Mouse (Mus musculus) bone marrow, adult 2 months (tissue): Measurements from ENCODE around the gene Ncf1. TPM values are rescaled to one million over a fixed set of nuclear protein-coding genes. Genes with fewer than 3 reads are reported as not detected.

ENCODE experiments used
- H3K27ac ChIP-seq: fragments of 200-500 bp; 2 replicates; pipeline ENCODE4 v1.5.1; 2012; ENCODE audit warnings: low read depth, mild to moderate bottlenecking, control low read depth, inconsistent platforms, low read length; ENCODE audit not compliant: control insufficient read depth, poor library complexity, insufficient read depth
- H3K4me1 ChIP-seq: fragments of 200-500 bp; 2 replicates; pipeline ENCODE4 v1.6.1; 2011; ENCODE audit warnings: low read length; ENCODE audit not compliant: control insufficient read depth, insufficient read depth
- H3K4me3 ChIP-seq: fragments of 200-500 bp; replicated peaks from 2 replicates; pipeline ENCODE3; 2011; ENCODE audit warnings: mild to moderate bottlenecking, low read depth, low read length, control low read depth; ENCODE audit not compliant: control insufficient read depth
- CTCF ChIP-seq: fragments of 200-500 bp; IDR thresholded peaks from 2 replicates; pipeline ENCODE4 v1.5.1; 2011; ENCODE audit warnings: low read length, control low read depth; ENCODE audit not compliant: control insufficient read depth, insufficient read depth
- POLR2A ChIP-seq: fragments of 200-500 bp; IDR thresholded peaks from 2 replicates; pipeline ENCODE4 v1.6.1; 2011; ENCODE audit warnings: low read depth, mild to moderate bottlenecking, control low read depth, low read length, borderline replicate concordance; ENCODE audit not compliant: control insufficient read depth
- WGBS: fragments of 180-500 bp; shearing (Covaris S2); methylation state at CpG from one replicate; pipeline ENCODE4 v1.1.7; 2018; 5-methylcytosine and 5-hydroxymethylcytosine counted together
- polyA plus RNA-seq: library from polyadenylated mRNA; stranded (reverse); fragments of >200 nt; gene quantifications from 2 replicates; pipeline ENCODE4 v1.2.4, GENCODE M21; 2011; ENCODE audit warnings: low replicate concordance; ENCODE audit not compliant: missing spikeins, insufficient read depth, insufficient read length

Ncf1 gene
- polyA plus RNA-seq: 78.6 and 222 TPM in 2 replicates

GRCm38 (mm10) chr5:134229391-134229790 is at the start of gene Ncf1:
Gene Ncf1, minus strand, starts transcription at chr5:134229625.
- peak; percentile 81 for TF ChIP-seq POLR2A
- no peak; the same call in 1 of the 2 replicates for TF ChIP-seq CTCF
- Histone ChIP-seq H3K4me1 (peaks cover 4% of the 10 kb centered on the region), H3K27ac (peak within 1 kb of the TSS; percentile 96), H3K4me3 (peak within 1 kb of the TSS; percentile 93)
- WGBS: 7% methylated on average over 7 of the region's 7 CpGs

- 86% methylated on average over 4 of the region's 4 CpGs for WGBS
- Histone ChIP-seq H3K4me1 (no peaks in the 10 kb centered on the region; the same call in 1 of the 2 replicates), H3K27ac (no peak overlapping the region), H3K4me3 (no peak overlapping the region)
- TF ChIP-seq POLR2A (no peak), CTCF (no peak)
Observed at GRCm38 (mm10) chr5:134277109-134277508, 47.7 kb upstream of the Ncf1 start.

GRCm38 (mm10) chr5:134275556-134275955 is 46.1 kb upstream of the Ncf1 start:
- 75% methylated on average over 10 of the region's 10 CpGs for WGBS
- TF ChIP-seq POLR2A (no peak), CTCF (no peak)

GRCm38 (mm10) chr5:134275021-134275420 is 45.6 kb upstream of the Ncf1 start:
- 69% methylated on average over 11 of the region's 11 CpGs for WGBS
- H3K4me3 ChIP-seq: no peak overlapping the region
- no peak overlapping the region for H3K27ac ChIP-seq
- no peaks in the 10 kb centered on the region; the same call in 1 of the 2 replicates for H3K4me1 ChIP-seq
- TF ChIP-seq POLR2A (no peak), CTCF (no peak)

More at GRCm38 (mm10) chr5:134275556-134275955, 46.1 kb upstream of the Ncf1 start:
- no peak overlapping the region for H3K27ac ChIP-seq
- no peak overlapping the region for H3K4me3 ChIP-seq
- no peaks in the 10 kb centered on the region for H3K4me1 ChIP-seq

- WGBS: 89% methylated on average over 8 of the region's 8 CpGs
Observed at GRCm38 (mm10) chr5:134273761-134274160, 44.3 kb upstream of the Ncf1 start.

GRCm38 (mm10) chr5:134272761-134273160 is 43.3 kb upstream of the Ncf1 start:
- Histone ChIP-seq H3K4me1 (no peaks in the 10 kb centered on the region; the same call in 1 of the 2 replicates), H3K4me3 (no peak overlapping the region), H3K27ac (no peak overlapping the region)
- TF ChIP-seq CTCF (no peak), POLR2A (no peak)
- WGBS: 88% methylated on average over 11 of the region's 11 CpGs

More at GRCm38 (mm10) chr5:134273761-134274160, 44.3 kb upstream of the Ncf1 start:
- Histone ChIP-seq H3K4me1 (no peaks in the 10 kb centered on the region; the same call in 1 of the 2 replicates), H3K27ac (no peak overlapping the region), H3K4me3 (no peak overlapping the region)
- no peak for TF ChIP-seq POLR2A
- TF ChIP-seq CTCF: no peak

GRCm38 (mm10) chr5:134271421-134271820 is 42.0 kb upstream of the Ncf1 start:
- Histone ChIP-seq H3K27ac (no peak overlapping the region), H3K4me1 (no peaks in the 10 kb centered on the region; the same call in 1 of the 2 replicates), H3K4me3 (no peak overlapping the region)
- WGBS: 91% methylated on average over 11 of the region's 11 CpGs
- no peak for TF ChIP-seq POLR2A
- TF ChIP-seq CTCF: no peak

- 57% methylated on average over 4 of the region's 4 CpGs for WGBS
- H3K4me3 ChIP-seq: no peak overlapping the region
- H3K4me1 ChIP-seq: no peaks in the 10 kb centered on the region; the same call in 1 of the 2 replicates
- TF ChIP-seq CTCF (no peak), POLR2A (no peak)
- H3K27ac ChIP-seq: peak overlapping the region; percentile 41; the same call in 1 of the 2 replicates
Observed at GRCm38 (mm10) chr5:134270566-134270965, 41.1 kb upstream of the Ncf1 start.

GRCm38 (mm10) chr5:134269751-134270150 is 40.3 kb upstream of the Ncf1 start:
- no peaks in the 10 kb centered on the region; the same call in 1 of the 2 replicates for H3K4me1 ChIP-seq
- no peak overlapping the region for H3K4me3 ChIP-seq
- TF ChIP-seq CTCF (no peak), POLR2A (no peak)
- H3K27ac ChIP-seq: no peak overlapping the region; the same call in 1 of the 2 replicates
- 54% methylated on average over 5 of the region's 5 CpGs for WGBS
